Mouse (Mus musculus): Measurements from ENCODE around the gene Doc2b. TPM values are rescaled to one million over a fixed set of nuclear protein-coding genes. Genes with fewer than 3 reads are reported as not detected.
A peak's percentile ranks its signal among the peaks of the same experiment; 100 is the strongest.

Gene Doc2b
- polyA plus RNA-seq, 1 experiment: 0.59 TPM

GRCm38 (mm10) chr11:75793351-75793750 is 2.5 kb downstream of the Doc2b start:
- DNase-seq (ENCODE audit: low spot score): no peak

GRCm38 (mm10) chr11:75792535-75792934 is 3.3 kb downstream of the Doc2b start:
- no peak for DNase-seq (ENCODE audit: low spot score)

- DNase-seq (ENCODE audit: low spot score): no peak
These were observed 10.0 kb downstream of the Doc2b start for GRCm38 (mm10) chr11:75785897-75786296.

- no peak for DNase-seq (ENCODE audit: low spot score)
These were observed 12.1 kb downstream of the Doc2b start for GRCm38 (mm10) chr11:75783799-75784198.

GRCm38 (mm10) chr11:75781919-75782318 is 13.9 kb downstream of the Doc2b start:
- no peak for DNase-seq (ENCODE audit: low spot score)

- DNase-seq (ENCODE audit: low spot score): no peak
These were observed 19.9 kb downstream of the Doc2b start for GRCm38 (mm10) chr11:75775919-75776318.

GRCm38 (mm10) chr11:75772562-75772961 is 23.3 kb downstream of the Doc2b start:
- no peak for DNase-seq (ENCODE audit: low spot score)

GRCm38 (mm10) chr11:75769206-75769605 is 26.6 kb downstream of the Doc2b start:
- DNase-seq (ENCODE audit: low spot score): peak; percentile 60

- no peak for DNase-seq (ENCODE audit: low spot score)
These were observed 27.5 kb downstream of the Doc2b start for GRCm38 (mm10) chr11:75768091-75768989.

- DNase-seq (ENCODE audit: low spot score): no peak
These were observed 28.8 kb downstream of the Doc2b start for GRCm38 (mm10) chr11:75767014-75767413.

- no peak for DNase-seq (ENCODE audit: low spot score)
These were observed 30.7 kb downstream of the Doc2b start for GRCm38 (mm10) chr11:75765161-75765560.

- no peak for DNase-seq (ENCODE audit: low spot score)
These were observed 31.3 kb downstream of the Doc2b start for GRCm38 (mm10) chr11:75764521-75765023.

GRCm38 (mm10) chr11:75762708-75763107 is 33.1 kb downstream of the Doc2b start:
- DNase-seq (ENCODE audit: low spot score): no peak

GRCm38 (mm10) chr11:75760785-75761184 is 35.1 kb downstream of the Doc2b start:
- no peak for DNase-seq (ENCODE audit: low spot score)

GRCm38 (mm10) chr11:75758553-75758952 is 37.3 kb downstream of the Doc2b start:
- no peak for DNase-seq (ENCODE audit: low spot score)

- no peak for DNase-seq (ENCODE audit: low spot score)
These were observed 39.2 kb downstream of the Doc2b start for GRCm38 (mm10) chr11:75756687-75757086.

- DNase-seq (ENCODE audit: low spot score): no peak
These were observed 44.8 kb downstream of the Doc2b start for GRCm38 (mm10) chr11:75751082-75751481.

GRCm38 (mm10) chr11:75750537-75750936 is 45.3 kb downstream of the Doc2b start:
- no peak for DNase-seq (ENCODE audit: low spot score)

- no peak for DNase-seq (ENCODE audit: low spot score)
These were observed 51.1 kb downstream of the Doc2b start for GRCm38 (mm10) chr11:75744761-75745160.

GRCm38 (mm10) chr11:75741615-75742014 is 54.2 kb downstream of the Doc2b start:
- no peak for DNase-seq (ENCODE audit: low spot score)

- DNase-seq (ENCODE audit: low spot score): no peak
These were observed 55.6 kb downstream of the Doc2b start for GRCm38 (mm10) chr11:75740204-75740603.

- DNase-seq (ENCODE audit: low spot score): no peak
These were observed 57.4 kb downstream of the Doc2b start for GRCm38 (mm10) chr11:75738477-75738821.

- DNase-seq (ENCODE audit: low spot score): no peak
These were observed 57.9 kb downstream of the Doc2b start for GRCm38 (mm10) chr11:75737806-75738476.
